Mouse (Mus musculus) left cerebral cortex, adult 11 months (tissue): ENCODE results near the gene 4930556J24Rik.
"Not testable (repeated sequence)": the region's sequence is repeated elsewhere in the genome, so short reads cannot be mapped to it uniquely, and the experiment has no call there.

Source experiments
- DNase-seq: peaks from one replicate; pipeline ENCODE4 v3.0.0; 2022; ENCODE audit warnings: low spot score

4930556J24Rik gene

DNA sequence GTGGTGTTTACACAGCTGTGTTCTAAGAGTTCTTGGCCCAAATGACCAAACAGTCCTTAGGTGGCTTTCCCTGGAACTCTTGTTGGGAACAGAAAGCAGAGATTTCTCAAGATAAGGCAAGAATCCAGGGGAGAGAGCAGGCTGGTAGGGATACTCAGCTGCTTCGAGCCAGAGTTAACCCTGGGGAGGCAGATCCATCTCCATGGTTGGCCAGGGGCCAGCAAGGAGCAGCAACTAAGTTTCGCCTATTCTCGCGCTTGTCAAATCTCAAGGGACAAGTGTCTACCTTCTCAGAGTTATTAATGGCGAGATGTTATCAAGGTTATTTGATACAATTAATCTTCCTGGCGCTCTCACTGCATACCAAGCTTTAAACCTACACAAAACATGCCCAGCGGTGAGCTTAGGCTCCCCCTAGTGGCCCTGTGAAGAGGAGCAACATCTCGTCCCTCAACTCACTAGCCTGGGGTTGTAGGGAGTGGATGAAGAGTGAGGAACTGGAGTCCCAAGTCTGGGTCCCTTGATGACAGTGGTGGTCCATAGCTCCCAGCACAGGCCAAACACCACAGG lies 55.2 kb downstream of the 4930556J24Rik start:
- no peak for DNase-seq

DNA sequence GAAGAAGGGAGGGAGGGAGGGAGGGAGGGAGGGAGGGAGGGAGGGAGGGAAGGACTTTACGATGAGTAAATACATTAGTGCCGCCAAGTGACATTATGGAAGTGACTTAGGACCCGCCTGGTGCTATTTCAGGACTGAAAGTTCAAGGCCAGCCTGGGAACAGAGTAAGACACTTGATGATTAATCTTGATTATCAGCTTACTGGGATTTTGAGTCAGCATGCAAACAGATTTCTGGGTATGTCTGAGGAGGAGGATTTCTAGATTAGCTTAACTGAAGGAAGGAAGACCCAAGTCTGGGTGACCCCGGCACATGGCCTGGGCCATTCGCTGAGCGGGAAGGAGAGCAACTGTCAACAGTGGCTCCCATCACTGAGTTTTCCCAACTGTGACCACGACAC lies 56.1 kb downstream of the 4930556J24Rik start:
- DNase-seq = no peak

DNA sequence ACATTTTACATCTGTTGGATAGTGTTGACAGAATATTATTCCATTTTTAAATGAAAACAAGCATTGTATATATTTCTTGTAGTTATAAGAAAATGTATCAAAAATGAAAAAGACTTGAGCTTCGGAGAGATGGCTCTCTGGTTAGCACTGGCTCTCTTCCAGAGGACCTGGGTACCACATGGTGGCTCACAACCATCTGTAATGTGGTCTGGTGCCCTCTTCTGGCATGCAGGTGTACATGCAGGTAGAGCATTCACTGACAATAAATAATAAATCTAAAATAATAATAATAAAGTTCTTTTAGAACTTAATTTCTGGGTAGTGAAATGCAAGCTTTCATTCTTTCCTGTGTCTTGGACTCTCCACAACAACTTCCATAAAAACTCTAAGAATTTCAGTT lies 57.8 kb downstream of the 4930556J24Rik start:
- DNase-seq = no peak

DNA sequence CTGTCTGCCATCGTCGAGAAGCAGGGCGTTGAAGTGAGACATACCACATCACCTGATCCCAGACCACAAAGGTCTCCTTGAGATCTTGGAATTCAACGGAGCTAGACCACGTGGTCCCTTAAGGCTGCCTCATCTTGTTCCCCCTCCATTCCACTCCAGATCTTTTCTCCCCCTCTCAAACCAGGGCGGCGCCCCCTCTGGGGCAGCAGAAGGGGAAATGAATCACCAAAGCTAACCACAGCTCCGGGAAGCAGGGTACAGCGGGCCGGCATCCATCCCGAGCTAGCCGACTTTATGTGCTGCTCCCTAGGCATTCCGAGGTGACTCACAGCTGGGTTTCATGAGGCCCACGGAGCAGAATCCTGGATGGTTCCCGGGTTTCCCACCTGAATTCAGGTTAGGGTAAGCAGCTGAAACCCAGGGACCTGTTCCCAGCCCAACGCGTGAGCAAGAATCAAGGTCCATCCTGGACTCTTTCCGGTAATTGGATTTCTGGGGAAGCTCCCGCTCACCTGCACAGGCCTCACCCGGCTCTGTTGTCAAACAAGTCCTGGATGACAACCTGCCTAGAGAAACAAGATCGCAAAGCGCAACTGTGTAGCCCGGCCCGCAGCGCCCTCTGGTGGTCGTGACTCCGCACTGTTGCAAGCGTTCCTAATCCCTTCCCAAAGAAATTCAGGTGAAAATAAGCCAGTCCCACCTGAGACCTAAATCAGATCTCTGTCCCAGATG lies 62.3 kb downstream of the 4930556J24Rik start, which contains the start of gene Slc35e4:
Gene Slc35e4, minus strand, starts transcription at position 556 of the 732 bp plus-strand sequence.
- DNase-seq = peak; percentile 64

DNA sequence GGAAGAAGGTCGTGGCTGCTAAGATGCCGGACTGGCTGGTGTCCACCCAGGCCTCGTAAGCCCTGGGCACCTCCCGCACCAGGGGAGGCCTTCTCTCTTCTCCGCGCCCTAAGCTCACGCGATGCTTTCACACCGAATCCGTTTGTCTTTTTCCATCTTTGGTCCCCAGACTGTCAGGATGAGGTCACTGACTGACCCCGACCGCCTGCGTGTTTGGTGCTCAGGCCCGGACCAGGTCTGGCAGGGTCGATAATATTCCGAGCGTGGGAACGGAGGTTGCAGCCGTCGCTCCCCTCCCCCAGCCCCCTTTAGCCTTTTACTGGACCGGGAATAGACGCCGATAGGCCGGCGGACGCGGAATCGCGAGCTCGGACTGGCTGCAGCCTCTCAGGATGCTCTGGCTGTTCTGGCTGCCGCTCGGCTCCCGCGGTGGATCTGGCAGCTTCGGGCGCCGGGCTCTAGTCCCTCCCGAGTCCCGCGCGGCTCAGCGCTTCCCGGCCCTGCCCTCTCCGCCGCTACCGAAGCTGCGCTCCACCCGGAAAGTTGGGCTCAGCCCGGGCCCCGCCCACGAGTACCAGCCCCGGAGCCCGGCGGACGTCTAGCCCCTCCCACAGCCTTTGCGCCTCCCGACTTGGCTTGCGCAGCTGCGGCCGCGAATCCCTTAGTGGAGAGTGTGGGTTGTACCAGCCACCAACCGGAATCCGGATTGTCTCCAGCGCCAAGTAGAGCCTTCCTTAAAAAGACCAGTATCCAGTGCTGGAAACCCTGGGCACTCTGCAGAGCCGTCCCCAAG lies 63.1 kb downstream of the 4930556J24Rik start:
- DNase-seq = peak; percentile 90

DNA sequence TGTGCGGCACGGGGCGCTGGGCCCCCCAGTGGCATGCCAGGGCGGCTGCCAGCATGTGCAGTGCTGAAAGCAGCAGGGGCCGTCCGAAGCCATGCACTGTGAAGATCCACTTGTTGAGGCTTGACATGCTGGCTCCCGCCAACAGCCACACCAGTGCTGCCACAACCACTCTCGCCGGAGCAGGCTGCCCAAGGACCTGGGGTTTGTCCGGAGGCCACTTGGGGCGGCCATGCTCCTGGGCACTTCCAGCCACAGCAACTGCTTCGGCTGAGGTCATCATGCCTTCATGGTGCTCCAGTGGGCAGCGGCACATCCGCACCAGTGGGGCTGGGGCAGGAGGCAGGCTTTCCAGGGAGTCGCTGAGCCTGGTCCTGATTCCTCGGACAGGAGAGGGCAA lies 63.7 kb downstream of the 4930556J24Rik start:
- DNase-seq = no peak

DNA sequence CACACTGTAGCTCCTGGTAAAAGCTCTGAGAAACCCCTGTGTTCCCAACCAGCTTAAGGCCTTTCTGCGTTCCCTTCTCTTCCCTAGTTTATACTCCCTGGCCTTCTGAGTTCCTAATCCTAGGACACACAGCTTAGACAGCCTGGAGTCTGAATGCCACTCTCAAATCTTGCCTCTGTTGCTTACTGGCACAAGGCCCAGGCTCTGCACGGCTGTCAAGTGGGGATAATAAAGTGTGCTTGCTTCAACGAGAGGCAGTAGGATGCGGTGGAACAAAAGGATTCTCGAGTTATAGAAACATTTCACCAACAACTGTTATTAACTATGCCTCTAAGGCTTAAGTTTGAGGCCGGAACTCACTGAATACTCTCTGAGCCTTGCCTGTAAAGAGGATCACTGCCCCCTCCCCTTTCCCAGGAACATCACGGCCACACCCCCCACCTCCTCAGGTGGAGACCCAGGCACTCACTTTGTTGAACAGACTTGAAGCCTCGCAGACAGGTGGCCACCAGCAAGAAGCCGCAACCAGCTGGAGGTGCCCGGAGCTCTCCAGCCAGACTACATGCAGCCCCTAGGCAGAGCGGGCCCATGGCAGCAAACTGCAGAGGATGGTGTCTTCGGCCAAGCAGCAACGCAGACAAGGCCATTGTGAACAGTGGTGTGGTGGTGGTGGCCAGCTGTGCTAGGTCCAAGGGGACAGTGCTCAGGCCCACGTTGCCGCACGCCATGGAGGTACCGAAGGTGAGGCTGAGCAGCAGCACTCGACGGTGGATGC lies 64.3 kb downstream of the 4930556J24Rik start:
- no peak for DNase-seq

DNA sequence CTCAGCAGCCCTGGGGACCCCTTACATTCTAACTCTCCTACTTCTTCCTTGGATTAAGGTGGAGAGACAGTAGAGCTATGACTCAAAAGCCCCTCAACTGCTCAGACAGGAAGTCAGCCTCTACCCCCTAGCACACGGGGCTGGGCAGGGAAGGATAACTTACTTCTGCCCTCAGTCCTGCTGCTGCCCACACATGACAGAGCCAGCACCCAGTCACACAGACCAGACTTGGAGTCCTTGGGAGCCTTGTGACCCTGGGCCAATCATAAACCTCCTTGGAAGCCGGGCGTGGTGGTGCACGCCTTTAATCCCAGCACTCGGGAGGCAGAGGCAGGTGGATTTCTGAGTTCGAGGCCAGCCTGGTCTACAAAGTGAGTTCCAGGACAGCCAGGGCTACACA lies 65.1 kb downstream of the 4930556J24Rik start:
- not testable (repeated sequence) for DNase-seq

DNA sequence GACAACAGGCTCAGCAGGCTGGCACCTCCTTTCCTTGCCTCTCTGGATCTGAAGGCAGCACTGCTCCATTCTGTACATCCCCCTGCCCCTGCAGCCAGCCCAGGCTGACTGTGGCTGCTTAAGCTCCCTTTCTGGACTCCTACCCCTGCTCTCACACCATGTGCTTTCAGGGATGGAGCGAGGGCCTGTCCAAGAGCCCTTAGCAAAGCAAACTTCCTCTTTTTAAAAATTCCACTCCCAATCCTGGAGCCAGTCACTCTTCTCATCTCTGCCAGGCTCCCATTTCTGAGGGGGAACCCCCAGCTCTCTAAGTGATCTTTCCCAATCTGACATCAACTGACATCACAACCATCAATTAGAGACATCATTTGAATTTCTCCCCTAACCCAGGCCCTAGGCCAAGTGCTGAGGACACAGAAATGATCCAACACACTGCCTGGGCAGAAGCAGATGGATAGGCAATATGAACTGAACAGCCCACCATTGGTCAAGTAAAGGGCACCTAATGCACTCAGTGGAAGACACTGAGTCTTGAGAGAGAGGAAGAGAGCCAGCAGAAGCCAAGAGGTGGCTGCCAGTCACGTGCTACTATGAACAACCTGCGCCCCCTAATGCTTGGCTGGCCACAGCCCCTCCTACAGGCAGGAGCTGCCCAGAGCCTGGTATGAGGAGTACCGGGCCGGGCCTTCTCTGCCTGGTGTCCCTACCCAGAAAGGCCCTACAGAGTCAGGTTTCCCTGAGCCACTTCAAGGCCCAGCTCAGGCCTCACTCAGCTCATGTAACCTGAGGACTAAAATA lies 65.9 kb downstream of the 4930556J24Rik start:
- DNase-seq = no peak

DNA sequence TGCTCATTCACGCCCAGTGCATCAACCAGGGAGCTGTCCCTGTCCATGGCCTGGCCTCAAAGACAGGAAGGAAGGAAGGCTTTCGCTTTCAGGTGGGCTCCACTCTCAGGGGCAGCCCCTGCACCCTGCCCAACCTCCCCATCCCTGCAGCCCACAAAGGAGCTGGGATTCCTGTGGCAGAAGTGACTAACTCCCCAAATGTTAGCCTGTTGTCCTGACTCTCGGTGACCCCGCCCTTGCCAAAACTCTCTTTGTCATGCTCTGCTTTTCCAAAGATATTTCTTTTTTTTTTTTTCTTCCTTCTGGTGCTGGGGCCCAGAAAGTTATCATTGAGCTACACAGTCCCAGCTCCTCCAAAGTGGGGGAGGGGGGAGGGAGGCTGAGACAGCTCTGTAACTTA lies 67.3 kb downstream of the 4930556J24Rik start:
- no peak for DNase-seq

DNA sequence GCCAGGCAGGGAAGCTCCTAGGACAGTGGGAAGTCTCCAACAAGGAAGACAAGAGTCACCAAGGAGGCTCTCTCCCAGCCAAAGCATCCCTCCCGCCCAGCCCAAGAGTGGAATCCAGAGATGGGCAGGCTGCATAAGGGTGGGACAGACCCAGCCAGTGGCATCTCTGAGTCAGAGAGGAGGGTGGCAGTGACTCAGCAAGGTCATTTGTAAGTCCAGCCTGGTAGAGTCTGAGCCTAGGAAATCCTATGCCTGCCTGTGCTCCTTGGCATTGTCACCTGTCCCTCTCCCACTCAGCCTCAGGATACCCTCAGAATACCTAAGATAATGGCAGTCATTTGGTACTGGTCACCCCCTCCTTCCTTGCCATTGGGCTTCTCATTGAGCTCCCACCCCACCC lies 71.1 kb downstream of the 4930556J24Rik start:
- no peak for DNase-seq

DNA sequence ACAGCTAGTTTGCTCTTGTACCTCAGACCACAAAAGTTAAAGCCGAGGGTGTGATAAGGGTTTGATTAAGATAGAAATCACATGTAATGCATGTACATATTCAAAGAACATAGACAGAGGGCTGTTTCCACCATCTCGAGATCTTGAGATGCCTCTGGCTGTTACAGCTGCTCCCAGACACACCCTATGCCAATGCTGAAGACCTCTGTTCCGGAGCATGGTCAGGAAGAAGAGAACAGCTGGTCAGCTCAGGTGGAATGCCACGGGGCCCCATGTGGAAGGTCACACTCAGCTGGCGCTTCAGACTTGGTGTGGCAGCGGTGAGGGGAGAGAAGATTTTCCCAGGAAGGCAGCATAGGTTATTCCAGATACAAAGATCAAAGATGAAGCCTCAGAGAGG lies 71.9 kb downstream of the 4930556J24Rik start:
- DNase-seq = no peak

DNA sequence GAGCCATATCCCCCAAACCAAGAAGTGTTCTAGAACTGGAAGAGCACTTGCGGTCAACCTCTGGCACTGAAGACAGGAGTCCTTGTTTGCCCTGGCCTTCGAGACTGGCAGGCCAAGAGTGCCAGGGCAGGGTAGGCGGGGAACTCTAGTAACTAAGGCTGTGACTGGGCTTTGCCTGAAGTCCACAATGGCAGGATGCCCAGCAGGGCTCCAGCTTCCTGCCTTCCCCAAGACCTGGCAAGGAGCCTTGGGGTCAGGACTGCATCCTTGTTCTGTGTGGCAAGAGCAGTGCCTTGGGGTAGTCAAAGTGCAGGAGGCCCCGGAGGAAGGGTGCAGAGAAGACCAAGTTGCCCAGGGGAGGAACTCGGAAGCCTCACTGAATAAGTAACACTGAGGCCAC lies 73.5 kb downstream of the 4930556J24Rik start:
- peak; percentile 43 for DNase-seq

DNA sequence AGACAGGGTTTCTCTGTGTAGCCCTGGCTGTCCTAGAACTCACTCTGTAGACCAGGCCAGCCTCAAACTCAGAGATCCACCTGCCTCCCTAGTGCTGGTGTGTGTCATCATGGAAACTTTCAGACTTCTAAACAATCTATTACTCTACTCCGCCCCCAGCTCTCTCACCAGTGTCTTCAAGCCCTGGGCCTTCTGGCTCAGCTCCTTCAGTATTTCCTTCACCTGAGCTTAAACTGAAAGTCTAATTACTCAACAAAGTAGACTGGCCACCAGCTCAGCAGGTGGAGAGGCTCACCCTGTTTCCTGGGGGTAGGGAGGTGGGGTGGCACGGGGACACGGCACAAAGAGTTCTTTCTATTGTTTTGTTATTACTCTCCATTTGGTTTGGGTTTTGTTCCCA lies 74.1 kb downstream of the 4930556J24Rik start:
- no peak for DNase-seq

DNA sequence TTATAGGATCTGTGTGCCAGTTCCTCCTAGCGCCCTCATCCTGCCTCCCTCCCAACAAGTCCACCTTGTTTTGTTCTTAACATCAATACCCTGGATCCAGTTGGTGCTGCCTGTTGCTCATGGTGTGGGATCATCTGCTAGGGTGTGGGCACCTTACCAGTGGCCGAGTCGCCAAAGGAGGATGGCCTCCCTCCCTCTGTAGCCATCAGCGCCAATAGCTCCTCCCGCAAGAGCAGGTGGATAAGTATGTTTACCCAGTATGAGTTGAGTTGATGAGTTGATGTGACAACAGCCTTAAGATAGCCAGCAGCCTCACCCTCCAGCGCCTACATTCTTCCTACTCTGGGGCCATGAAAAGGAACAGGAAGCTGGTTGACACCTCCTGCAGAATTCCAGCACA lies 76.3 kb downstream of the 4930556J24Rik start:
- DNase-seq = no peak

DNA sequence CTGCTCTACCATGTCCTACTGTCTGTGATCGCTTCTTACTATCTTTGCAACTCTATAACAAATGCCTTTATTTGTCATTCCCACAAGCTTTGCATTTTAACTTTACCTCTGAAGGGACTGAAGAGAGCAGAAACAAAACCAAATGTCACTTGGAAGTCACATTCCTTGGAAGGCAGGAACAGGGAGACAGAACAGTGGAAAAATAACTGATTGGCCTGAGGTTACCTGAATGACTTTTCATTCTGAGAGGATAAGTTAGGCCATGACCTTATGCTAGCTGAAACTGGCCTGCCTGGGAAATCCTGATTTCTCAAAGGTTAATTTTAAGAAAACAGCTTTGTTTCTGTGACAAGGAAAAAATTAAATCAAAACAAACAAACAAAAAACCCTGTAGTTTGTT lies 80.6 kb downstream of the 4930556J24Rik start:
- no peak for DNase-seq

DNA sequence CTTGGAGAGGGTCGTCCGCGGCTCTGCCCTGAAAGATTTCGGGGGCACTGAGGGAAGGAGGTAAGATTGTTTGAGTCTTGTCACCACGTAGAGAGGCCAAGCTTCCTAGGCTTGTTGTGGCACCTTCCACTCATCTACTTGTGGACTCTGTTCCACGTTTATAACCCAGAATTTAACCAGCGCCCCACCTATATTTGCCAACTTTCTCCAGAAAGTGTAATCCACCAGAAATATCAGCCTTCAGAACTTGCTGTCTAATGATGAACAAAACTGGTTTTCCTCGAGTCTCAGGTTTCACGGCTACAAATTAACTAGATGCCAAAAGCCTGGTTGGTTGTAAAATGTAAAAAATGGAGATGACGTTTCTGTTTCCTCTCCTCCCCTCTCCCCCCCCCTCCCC lies 81.1 kb downstream of the 4930556J24Rik start:
- no peak for DNase-seq

DNA sequence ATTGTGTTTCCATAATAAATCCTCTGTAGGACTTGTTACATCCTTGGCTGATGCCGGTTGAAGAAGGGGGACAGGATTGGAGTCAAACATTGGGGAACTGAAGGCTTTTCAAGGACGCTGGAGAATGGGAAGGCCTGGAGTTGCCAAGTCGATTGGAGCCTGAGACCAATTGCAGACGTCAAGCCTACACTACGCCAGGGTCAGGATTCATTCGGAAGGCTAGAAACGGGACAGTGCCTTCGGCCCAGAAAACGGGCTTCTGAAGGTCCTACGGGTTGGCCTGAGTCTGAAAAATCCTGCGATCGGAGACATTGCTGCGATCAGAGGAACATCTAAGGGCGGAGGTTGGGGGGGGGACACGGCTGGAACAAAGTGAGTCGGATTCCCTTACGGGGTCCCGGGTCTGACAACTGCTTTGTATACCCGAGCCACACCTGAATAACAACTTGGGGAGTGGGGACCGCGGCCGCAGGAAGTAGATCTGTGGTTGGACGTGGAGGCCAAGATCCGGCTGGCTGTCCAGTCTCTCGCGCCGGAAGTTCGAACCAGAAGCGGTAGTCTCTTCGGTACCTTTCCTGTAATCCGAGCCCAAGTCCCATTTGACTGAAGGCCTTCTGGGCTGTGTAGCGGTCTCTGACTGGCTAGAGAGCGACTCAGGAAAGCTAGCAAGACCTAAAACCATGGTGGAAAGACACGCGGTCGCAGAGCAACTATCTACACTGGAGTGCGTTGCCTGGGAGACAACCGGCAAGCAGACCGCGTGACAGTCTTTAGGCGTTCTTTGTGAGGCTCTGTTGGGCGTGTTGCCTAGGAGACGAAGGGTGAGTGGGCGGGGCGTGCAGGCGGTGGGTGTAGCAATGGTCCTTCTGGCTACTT lies 81.9 kb downstream of the 4930556J24Rik start, which contains the start of the genes 4921536K21Rik and Dusp18:
Gene 4921536K21Rik, minus strand, starts transcription at position 693 of the 876 bp plus-strand sequence.
Gene Dusp18, plus strand, starts transcription at position 835 of the 876 bp plus-strand sequence.
- peak; percentile 90 for DNase-seq

DNA sequence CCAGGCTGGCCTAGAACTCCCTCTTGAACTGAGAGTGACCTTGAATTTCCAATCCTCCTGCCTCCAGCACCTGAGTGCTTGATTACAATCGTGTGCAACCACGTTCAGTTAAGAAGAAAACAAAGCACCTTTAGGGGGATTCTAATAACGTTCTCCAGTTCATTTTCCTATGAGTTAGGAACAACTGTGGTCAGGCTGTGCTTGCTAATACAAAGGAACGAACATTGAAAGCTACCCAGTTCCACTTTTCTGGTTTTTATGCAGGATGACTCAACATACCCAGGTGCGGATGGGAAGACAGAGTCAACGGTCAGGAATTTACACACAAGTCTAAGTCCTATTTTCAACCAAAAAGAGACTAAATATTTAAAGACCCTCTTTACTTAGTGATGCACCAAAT lies 82.6 kb downstream of the 4930556J24Rik start:
- DNase-seq = no peak
